Mouse (Mus musculus) kidney, embryonic 14.5 days (tissue): ENCODE results near the gene 1700074P13Rik. TPM values are rescaled to one million over a fixed set of nuclear protein-coding genes. Genes with fewer than 3 reads are reported as not detected.
"Not testable (repeated sequence)": the region's sequence is repeated elsewhere in the genome, so short reads cannot be mapped to it uniquely, and the experiment has no call there.

Experiments
- ATAC-seq: fragments of 200-750 bp; cut with Nextera tagmentation; 2 replicates; pipeline ENCODE4 v1.8.0; 2017; ENCODE audit warnings: moderate number of reproducible peaks, mild to moderate bottlenecking, moderate TSS enrichment, moderate library complexity; ENCODE audit not compliant: low FRiP score, low TSS enrichment
- H3K27ac ChIP-seq: fragments of 300-500 bp; sonication (generic); 2 replicates; pipeline ENCODE4 v1.5.1; 2014; ENCODE audit warnings: low read depth, mild to moderate bottlenecking, low read length, moderate library complexity, mixed read lengths
- H3K27me3 ChIP-seq: fragments of 300-500 bp; sonication (generic); 2 replicates; pipeline ENCODE4 v1.6.1; 2014; ENCODE audit warnings: mild to moderate bottlenecking, low read length; ENCODE audit not compliant: control insufficient read depth, insufficient read depth
- H3K36me3 ChIP-seq: fragments of 300-500 bp; sonication (generic); 2 replicates; pipeline ENCODE4 v1.6.1; 2014; ENCODE audit warnings: low read length, mixed read lengths; ENCODE audit not compliant: control insufficient read depth, insufficient read depth
- H3K4me1 ChIP-seq: fragments of 300-500 bp; sonication (generic); 2 replicates; pipeline ENCODE4 v1.6.1; 2014; ENCODE audit warnings: low read length, mixed read lengths; ENCODE audit not compliant: control insufficient read depth, insufficient read depth
- H3K4me2 ChIP-seq: fragments of 300-500 bp; sonication (generic); replicated peaks from 2 replicates; pipeline ENCODE4 v1.6.1; 2014; ENCODE audit warnings: low read depth, mild to moderate bottlenecking, low read length
- H3K4me3 ChIP-seq: fragments of 300-500 bp; sonication (generic); 2 replicates; pipeline ENCODE4 v1.5.1; 2014; ENCODE audit warnings: mild to moderate bottlenecking, low read length
- H3K9ac ChIP-seq: fragments of 300-500 bp; sonication (generic); 2 replicates; pipeline ENCODE4 v1.6.1; 2014; ENCODE audit warnings: low read depth, mild to moderate bottlenecking, low read length, moderate library complexity
- H3K9me3 ChIP-seq: fragments of 300-500 bp; sonication (generic); 2 replicates; pipeline ENCODE4 v1.6.1; 2016; ENCODE audit warnings: low read length; ENCODE audit not compliant: control insufficient read depth
- WGBS: fragments of 180-500 bp; shearing (Covaris S2); extraction: QIAGEN DNeasy Blood & Tissue Kit; methylation state at CpG from one replicate; pipeline ENCODE4 v1.1.7; 2014; 5-methylcytosine and 5-hydroxymethylcytosine counted together
- polyA plus RNA-seq: library from polyadenylated mRNA; unstranded; fragments of >200 nt; fragmentation: Nextera tagmentation; extraction: Ambion mirVana; gene quantifications from 2 replicates; pipeline ENCODE4 v1.2.1, GENCODE M21; 2014

The 1700074P13Rik gene
- polyA plus RNA-seq = not detected in 2 replicates

GRCm38 (mm10) chr6:40940457-40940856 lies at the start of gene 1700074P13Rik:
TSS of gene 1700074P13Rik (minus strand) at chr6:40940557.
- ATAC-seq = no peak
- H3K36me3 ChIP-seq = no peaks in the 10 kb centered on the region
- no peaks in the 10 kb centered on the region for H3K27me3 ChIP-seq
- H3K9ac ChIP-seq = no peak within 1 kb of the TSS
- no peak within 1 kb of the TSS for H3K4me3 ChIP-seq
- no peaks in the 10 kb centered on the region for H3K9me3 ChIP-seq
- H3K27ac ChIP-seq = no peak within 1 kb of the TSS
- WGBS = 91% methylated on average over 10 of the region's 10 CpGs
- no peak within 1 kb of the TSS for H3K4me2 ChIP-seq
- H3K4me1 ChIP-seq = no peaks in the 10 kb centered on the region

- H3K27me3 ChIP-seq, H3K4me2 ChIP-seq, H3K27ac ChIP-seq, H3K9me3 ChIP-seq, H3K9ac ChIP-seq, H3K4me1 ChIP-seq, H3K36me3 ChIP-seq, ATAC-seq, H3K4me3 ChIP-seq: not testable (repeated sequence)
- WGBS = 96% methylated on average over 2 of the region's 2 CpGs
These were observed 24.1 kb upstream of the 1700074P13Rik start, which contains the start of gene 1810009J06Rik for GRCm38 (mm10) chr6:40964454-40964853. TSS of gene 1810009J06Rik (plus strand) at chr6:40964754.

DNA sequence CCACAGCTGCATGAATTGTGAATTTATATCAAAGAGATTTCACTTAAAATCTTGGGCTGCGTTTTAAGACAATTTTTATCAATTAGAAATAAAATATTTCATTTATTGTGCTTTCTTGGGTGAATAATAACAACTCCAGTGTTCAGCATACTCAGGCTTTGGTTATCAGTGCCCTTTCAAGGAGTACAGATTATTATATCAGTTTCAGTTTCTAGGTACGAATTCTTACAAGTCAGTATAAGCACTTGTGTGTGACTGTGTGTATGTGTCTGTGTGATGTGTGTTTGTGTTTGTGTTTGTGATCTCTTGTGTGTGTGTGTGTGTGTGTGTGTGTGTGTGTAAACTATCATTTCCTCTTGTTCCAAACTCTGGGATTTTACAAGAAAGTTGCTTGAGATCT lies 13.4 kb upstream of the 1700074P13Rik start:
- Histone ChIP-seq H3K27me3 (no peaks in the 10 kb centered on the region), H3K4me2 (no peak overlapping the region), H3K27ac (no peak overlapping the region), H3K9me3 (no peaks in the 10 kb centered on the region), H3K4me3 (no peak overlapping the region), H3K36me3 (no peaks in the 10 kb centered on the region), H3K9ac (no peak overlapping the region), H3K4me1 (no peaks in the 10 kb centered on the region)
- no peak for ATAC-seq
- 62% methylated on average over 2 of the region's 2 CpGs for WGBS

- Histone ChIP-seq H3K9me3 (no peaks in the 10 kb centered on the region), H3K27ac (no peak within 1 kb of the TSS), H3K9ac (no peak within 1 kb of the TSS), H3K4me2 (no peak within 1 kb of the TSS), H3K27me3 (no peaks in the 10 kb centered on the region), H3K4me3 (no peak within 1 kb of the TSS), H3K4me1 (no peaks in the 10 kb centered on the region), H3K36me3 (no peaks in the 10 kb centered on the region)
- ATAC-seq = no peak
These were observed 11.4 kb upstream of the 1700074P13Rik start, which contains the start of gene Gm4744 for GRCm38 (mm10) chr6:40951770-40952169. TSS of gene Gm4744 (minus strand) at chr6:40951870.

DNA sequence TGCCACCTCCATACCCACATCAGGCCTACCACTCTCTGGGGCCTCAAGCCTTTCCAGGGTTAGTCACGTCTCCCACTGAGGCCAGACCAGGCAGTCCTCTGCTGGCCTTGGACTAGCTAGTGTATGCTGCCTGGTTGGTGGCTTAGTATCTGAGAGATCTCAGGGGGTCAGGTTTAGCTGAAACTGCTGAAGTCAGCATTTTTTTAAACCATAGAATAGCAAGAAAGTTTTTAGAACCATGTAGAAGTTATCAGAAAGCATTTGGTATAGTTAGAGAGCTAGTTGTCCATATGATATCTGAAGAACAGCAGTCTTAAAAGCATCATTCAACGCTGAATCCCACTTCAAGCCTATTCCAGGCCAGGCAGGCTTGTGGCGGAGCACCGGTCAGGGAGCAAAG lies 20.4 kb downstream of the 1700074P13Rik start:
- Histone ChIP-seq H3K4me3 (no peak overlapping the region), H3K27ac (no peak overlapping the region), H3K9me3 (no peaks in the 10 kb centered on the region), H3K9ac (no peak overlapping the region), H3K36me3 (no peaks in the 10 kb centered on the region), H3K4me2 (no peak overlapping the region), H3K4me1 (no peaks in the 10 kb centered on the region), H3K27me3 (no peaks in the 10 kb centered on the region)
- WGBS = 76% methylated on average over 4 of the region's 4 CpGs
- ATAC-seq = no peak

DNA sequence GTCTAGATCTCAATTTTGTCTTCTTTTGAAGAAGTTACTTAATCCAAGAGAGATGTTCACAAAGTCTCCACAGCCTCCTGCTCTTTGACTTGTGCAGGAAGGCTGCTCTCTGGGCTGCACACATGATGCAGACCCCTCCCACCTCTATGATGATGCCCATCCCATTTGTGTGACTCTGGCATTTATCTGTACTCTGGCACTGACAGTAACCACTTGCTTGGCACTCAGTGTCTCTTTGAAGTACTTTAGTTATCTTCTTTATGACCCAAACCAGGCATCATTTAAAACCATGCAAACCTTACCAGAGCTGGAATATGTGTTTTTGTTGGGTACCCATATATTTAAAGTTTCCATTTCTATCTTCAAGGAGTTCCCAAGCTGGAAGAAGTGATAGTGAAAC lies 40.1 kb downstream of the 1700074P13Rik start, which contains the start of gene Prss58:
Gene Prss58, minus strand, starts transcription at position 101 of the 400 bp plus-strand sequence.
- no peak for ATAC-seq
- Histone ChIP-seq H3K4me2 (no peak within 1 kb of the TSS), H3K9me3 (no peaks in the 10 kb centered on the region), H3K36me3 (no peaks in the 10 kb centered on the region), H3K27ac (no peak within 1 kb of the TSS), H3K4me3 (no peak within 1 kb of the TSS), H3K4me1 (no peaks in the 10 kb centered on the region), H3K9ac (no peak within 1 kb of the TSS), H3K27me3 (no peaks in the 10 kb centered on the region)

- no peak overlapping the region for H3K4me2 ChIP-seq
- WGBS = 86% methylated on average over 1 of the region's 1 CpGs
- no peak overlapping the region for H3K27ac ChIP-seq
- no peak overlapping the region for H3K9ac ChIP-seq
- H3K9me3 ChIP-seq = no peaks in the 10 kb centered on the region
- H3K27me3 ChIP-seq = no peaks in the 10 kb centered on the region
- H3K36me3 ChIP-seq = no peaks in the 10 kb centered on the region
- no peaks in the 10 kb centered on the region for H3K4me1 ChIP-seq
- ATAC-seq = no peak
- no peak overlapping the region for H3K4me3 ChIP-seq
These were observed 45.6 kb downstream of the 1700074P13Rik start for GRCm38 (mm10) chr6:40894716-40895115.

DNA sequence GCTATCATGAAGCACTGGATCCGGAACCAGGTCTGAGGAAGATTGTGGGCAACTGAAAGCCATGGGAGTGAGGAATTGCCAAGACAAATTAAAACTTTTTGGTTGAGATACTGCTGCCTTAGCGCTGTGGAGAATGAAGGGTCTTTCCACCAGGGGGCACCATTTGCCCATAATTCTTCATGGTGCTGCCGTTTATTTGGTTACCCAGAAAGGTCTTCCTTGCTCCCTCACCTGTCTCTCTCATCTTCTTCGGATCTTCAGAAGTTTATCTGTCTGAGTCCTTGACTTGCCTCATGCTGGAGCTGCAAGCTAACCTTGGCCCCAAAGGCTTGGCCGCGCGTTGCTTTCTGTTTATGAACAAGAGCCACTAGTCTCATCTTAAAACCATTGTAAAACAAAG lies 46.8 kb downstream of the 1700074P13Rik start:
- peak; percentile 55; the same call in 1 of the 2 replicates for ATAC-seq
- H3K4me3 ChIP-seq = no peak overlapping the region
- H3K36me3 ChIP-seq = no peaks in the 10 kb centered on the region
- WGBS = 39% methylated on average over 7 of the region's 7 CpGs
- no peaks in the 10 kb centered on the region for H3K4me1 ChIP-seq
- no peak overlapping the region for H3K4me2 ChIP-seq
- no peak overlapping the region for H3K9ac ChIP-seq
- H3K27ac ChIP-seq = no peak overlapping the region
- H3K9me3 ChIP-seq = no peaks in the 10 kb centered on the region
- no peaks in the 10 kb centered on the region for H3K27me3 ChIP-seq

DNA sequence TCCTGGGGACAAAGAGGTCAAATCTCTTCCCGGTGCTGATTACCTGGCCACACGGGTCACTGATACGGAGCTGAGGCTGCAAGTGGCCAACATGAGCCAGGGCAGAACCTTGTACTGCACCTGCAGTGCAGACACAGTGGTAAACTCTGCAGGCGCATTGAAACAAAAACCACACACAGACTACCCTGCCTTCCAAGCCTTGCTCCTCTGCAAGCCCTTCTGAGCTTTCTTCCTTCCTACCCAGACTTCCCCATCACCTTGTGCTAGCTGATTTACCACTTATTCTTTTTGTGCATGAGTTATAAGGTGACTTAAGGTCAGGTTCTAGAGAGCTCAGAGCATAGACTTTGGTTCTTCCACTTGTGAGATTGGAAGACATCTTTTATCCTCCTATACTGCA lies 48.6 kb downstream of the 1700074P13Rik start:
- Histone ChIP-seq H3K27me3 (no peaks in the 10 kb centered on the region), H3K36me3 (no peaks in the 10 kb centered on the region), H3K27ac (no peak overlapping the region), H3K9me3 (no peaks in the 10 kb centered on the region), H3K4me2 (no peak overlapping the region), H3K4me1 (no peaks in the 10 kb centered on the region), H3K4me3 (no peak overlapping the region), H3K9ac (no peak overlapping the region)
- 86% methylated on average over 4 of the region's 4 CpGs for WGBS
- no peak for ATAC-seq
